Mouse (Mus musculus): ENCODE results near the gene Uchl5.

Uchl5 gene

DNA sequence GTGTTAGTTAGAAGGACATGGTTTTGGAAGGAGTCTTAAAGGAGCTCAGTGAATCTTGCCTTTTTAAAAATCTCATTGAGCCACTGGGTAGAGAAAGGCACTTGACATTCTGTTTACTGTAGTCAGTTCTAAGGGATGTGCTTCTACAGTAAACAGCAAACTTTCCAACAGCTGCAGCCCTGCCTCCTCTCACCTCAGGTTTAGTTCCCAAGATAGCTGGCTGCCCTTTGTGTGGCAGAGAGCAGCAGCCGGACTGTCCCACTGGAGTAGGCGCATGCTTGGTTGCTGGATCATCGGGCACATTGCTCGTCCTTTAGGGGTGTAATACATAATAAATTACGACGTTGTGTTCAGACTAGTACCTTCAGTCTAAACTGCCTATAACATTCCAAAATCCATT, 32.0 kb downstream of the Uchl5 start:
- no peak for DNase-seq

DNA sequence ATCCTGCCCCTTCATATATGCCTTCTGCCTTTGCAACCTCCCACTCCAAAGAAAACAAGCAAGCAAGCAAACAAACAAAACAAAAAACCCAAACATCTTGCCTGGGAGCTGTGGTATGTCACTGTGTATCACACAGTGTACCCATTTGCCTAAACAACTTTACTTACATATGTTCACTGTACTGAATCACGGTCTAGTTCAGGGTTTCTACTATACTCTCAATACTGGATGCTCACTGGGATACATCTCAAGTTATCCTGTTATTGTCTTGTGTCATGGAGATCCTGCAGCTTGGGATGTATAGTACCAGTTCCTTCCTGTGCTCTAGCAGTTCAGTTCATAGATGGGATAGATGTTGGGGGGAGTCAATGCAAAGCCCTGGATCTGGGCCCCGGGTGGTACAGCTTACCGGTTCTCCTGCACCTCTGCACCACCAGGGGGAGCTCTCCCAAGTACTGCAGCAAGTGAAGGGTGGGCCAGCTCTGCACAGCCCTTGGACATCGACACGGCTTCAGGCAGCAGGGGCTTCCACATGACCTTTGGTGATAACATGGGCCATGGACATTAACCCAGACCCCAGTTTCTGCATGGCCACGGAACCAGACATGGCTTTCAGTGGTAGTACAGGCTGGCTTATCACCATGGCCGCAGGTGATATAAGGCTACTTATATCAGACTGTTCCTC, 36.7 kb downstream of the Uchl5 start:
- DNase-seq: peak; percentile 95

DNA sequence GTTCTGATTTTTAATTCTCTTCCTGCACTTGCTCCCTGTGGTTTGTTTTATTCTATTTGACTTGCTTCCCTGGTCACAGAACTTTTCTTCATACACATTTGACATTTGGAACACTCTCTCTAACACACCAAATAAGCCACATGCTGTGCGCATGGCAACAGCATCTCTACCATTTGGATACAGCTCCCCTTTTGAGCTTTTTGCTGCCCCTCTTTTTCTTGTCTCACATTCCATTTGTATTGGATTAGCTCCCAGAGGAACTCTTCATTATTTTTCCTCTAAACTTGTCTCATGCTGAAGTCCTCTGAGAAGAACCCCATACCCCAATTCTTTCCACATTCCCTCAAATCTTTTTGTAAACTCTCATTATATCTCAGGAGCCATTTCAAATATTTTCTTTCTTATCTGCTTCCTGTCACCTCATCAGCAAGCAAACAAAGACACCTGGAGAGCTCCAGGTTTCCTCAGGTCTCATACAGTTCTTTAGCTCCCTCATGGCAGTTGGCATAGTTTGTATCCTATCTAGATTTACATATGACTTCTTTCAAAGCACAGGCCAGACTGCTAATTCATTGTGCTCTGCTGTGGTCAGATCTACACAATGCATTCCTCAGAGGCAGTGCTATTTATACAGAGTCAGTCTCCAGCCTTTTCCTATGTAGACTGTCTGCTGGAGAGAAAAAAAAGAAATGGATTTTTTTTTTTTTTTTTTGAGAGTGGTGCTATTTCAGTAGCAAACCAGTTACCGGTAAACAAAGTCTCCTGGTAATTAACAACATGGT, 43.2 kb downstream of the Uchl5 start:
- DNase-seq: no peak

DNA sequence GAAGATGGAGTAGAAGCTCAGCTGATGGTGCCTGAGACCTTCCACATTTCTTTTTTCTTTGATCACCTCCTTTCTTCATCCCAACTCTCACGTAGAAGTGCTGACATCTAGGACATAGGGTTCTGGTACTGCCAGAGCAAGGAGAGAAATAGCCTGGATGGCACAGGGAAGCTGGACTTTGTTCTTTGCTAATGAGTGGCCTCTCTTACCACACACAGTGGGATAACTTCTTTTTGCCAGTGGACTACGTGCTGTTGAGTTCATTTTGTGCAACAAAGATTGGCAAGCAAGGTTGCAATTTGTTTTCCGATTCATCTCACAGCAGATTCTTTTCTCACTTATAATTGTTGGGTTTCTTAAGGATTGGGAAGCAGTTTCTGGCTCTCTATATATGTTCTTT, 45.6 kb downstream of the Uchl5 start:
- no peak for DNase-seq

DNA sequence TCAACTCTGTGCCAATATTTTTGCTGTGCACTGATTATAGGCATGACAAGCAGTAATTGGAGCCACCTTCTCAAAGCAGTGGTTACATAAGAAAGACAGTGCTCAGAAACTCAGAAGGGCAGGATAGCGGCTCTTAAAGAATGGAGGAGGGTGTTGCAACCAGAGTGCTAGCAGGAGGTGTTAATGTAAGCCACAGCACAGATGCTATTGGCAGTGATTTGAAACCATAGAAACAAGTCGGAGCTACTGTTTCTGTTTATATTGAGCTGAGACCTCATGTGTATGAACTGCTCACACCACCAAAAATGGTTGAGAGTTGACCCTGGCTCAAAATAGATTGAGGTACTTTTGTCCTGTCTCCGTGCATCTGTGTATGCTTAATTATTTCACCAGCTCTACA, 53.6 kb downstream of the Uchl5 start:
- no peak for DNase-seq

DNA sequence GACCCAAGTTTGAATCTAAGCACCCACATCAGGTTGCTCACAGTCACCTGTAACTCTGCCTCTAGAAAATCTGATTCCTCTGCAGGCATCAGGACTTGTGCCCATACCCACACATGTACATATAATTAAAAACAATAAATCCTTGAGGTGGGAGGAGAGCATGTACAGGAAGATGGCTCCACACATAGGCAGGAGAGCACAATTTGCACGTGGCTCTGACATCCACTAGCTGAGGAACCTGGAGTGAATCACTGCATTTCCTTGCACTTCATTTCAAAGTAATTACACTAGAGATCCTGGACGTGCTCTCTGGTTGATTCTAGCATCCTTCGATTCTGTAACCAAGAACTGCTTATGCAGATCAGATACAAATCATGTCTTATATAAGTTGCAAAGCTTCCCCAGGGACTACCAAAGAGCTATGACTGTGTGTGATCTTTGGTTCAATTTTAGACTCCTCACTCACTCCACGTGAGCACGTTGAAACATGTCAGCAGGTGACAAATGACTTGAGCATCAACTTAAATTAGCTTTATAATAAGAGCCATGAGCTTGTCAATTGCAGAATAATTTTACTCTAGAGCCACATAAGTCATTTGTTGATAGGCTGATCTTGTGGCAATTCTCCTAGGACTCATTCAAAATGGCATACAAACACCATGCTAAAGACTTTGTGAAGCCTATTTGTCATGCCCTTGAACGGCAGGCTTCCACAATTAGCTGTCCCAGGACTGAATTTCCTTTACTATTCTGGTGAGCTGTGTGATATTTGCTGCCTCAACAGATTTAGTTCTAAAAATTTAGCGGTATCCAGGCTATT, 59.5 kb downstream of the Uchl5 start:
- DNase-seq: no peak

DNA sequence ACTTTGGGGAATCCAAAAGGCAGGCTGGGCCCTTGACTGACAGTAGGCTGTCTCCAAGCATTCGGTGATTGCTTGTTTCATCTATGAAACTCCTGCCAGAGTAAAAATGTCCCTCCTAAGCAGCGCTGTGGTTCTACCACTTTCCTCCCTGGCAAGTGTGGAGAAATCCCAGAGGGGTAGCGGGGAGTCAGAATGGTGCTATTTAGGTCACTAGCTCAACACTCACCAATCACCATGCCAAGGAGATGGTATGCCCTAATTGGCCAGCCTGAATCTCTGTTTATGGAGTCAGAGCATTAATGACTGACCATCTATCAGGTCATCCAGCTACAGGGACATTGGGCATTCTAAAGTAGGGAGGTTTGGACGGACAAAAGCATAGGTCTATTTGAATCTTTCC, 60.6 kb downstream of the Uchl5 start:
- DNase-seq: no peak

DNA sequence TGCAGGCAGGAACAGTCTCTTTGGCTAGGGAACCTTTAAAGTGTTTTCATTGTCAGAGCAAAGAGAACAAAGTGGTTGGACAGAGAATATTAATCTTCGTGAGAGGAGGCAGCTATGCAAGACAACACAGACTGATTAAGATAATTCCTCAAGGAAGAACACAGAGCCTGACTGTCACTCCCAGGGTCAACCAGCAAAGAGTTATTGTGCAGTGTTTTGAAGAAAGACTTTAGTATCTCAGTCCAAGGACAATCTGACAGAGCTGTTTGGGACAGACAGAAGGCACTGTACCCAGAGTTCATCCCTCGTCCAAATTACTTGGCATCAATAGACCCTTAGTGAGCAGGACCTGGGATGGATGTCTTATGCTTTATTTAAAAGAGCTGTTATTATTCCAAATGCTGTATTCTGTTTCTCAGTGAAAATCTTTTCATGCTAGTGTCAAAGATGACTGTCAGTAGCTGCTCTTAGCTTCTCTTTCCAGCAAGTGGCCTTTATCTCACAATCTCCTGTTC, 61.9 kb downstream of the Uchl5 start:
- no peak for DNase-seq

DNA sequence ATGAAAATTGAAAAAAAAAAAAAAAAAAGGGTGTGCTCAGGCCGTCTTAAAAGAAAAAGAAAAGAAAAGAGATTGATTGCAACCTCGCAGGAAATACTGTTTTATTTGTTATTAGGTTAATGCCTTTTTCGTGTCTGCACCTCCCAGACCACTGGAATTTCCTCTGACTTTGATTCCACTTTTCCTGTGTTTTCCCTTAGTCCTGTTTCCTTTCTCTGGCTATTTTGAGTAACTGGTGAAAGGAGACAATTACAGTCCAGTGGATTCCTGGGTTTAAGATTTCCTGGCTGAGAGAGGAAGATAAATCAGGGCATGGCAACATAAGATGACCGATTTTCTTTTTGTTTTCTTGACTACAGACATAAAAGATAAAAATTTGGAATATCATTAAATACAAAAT, 75.3 kb downstream of the Uchl5 start:
- DNase-seq: no peak

DNA sequence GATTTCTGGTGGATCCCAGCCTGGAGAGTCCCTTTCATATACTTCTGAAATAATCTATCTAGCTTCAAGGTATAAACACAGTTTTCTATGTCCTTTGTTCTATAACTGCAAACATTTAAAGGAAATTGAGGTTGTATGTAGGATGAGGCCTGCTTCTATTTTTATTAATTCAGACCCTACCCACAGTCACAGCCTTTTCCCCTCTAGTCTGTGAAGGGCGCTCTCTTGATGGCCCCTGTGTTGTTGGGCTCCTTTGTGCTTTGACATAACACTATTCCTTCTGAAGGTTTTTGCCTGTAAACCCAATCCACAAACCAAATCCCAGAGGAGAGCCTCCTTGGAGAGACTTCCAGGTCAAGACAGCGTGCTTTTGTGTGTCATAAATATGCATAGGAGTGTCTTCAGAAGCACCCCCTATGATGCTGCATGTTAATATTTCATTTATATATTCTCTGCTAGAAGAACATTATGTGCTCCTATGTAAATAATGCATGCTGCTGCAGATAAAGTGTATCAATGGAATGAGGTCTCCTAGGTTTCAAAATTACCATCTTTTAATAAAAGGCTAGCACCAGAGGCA, 75.8 kb downstream of the Uchl5 start:
- no peak for DNase-seq

DNA sequence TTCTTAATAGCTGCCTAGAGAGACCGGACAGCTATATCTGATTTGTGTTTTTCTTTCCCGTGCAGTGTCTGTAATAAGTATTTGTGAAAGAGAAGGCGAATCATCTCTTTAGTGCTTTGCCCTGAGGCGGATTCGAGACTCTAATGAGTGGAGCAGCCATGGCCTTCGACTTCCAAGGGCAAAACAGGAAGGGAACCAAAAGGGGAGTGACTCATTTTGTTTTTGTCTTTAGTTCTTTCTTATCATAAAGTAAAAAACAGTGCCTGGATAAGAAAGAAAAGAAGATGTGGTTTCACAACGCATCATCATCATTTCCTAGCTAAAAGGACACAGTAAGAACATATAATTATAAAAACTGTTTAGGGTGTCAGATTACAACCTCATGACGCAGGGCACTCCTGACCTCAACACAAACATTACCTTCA, 76.6 kb downstream of the Uchl5 start:
- no peak for DNase-seq

DNA sequence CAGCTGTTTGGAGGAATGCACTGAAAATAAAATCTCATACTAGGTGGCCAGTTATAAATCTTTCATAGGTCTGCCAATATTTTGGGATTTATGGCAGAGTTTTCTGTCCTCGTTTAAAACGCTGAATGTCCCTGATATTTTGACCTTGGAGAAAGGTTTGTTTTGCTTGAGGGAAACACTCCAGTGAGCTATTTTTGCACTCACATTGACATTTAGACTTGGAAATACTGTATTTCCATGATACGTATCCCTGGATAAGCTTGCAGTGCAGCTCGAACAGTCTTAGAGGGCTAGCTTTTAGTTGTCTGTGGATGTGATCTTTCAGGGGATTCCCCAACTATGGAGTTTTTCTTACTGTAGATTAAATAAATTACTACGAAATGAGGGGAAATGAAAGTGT, 78.6 kb downstream of the Uchl5 start:
- DNase-seq: no peak
